ENCODE assay signal across 23 mouse cellular contexts in genomic region chr2:143585341-143585740, GRCm38 (mm10). TPM values are rescaled to one million over a fixed set of nuclear protein-coding genes. Genes with fewer than 3 reads are reported as not detected.
A peak's percentile ranks its signal among the peaks of the same experiment; 100 is the strongest.
DNase-seq lines count a peak whose midpoint lies in the region; ATAC-seq lines count a peak whose summit lies in the region.
"Had no signal": no experiment of that assay in that cellular context is flagged by ENCODE, and none has a peak within 500 bp of the region (broad histone marks: within the 10 kb centered on the region; RNA-seq: fewer than 3 reads in every experiment).

No protein-coding gene starts in this region.

- peak; percentile 5 for DNase-seq in gastrocnemius, postnatal 10 days
- DNase-seq in gastrocnemius, adult 8-10 months (ENCODE audit: low spot score in 2 of 2): no peak
- DNase-seq in neural tube, embryonic 10.5 days (ENCODE audit: extremely low spot score, low spot score): no peak
- no peak for DNase-seq in cerebellum, adult 8-10 months
- DNase-seq in layer of hippocampus, adult 18-20 months (ENCODE audit: low spot score in 2 of 2): no peak
- DNase-seq: adrenal gland, adult 2 months; adrenal gland, adult 8-10 months; adrenal gland, postnatal 10 days; adrenal gland, postnatal 14 days; adrenal gland, postnatal 25 days; adrenal gland, postnatal 36 days; B cell, adult 2 months; cerebellum, adult 11 months; cerebellum, adult 11-12 months had no signal

- H3K4me2 ChIP-seq in neural tube, embryonic 13.5 days: no peak overlapping the region
- H3K4me2 ChIP-seq in neural tube, embryonic 14.5 days (ENCODE audit: low read depth, low read length): no peak overlapping the region
- no peak overlapping the region for H3K4me2 ChIP-seq in neural tube, embryonic 15.5 days

- no peaks in the 10 kb centered on the region for H3K36me3 ChIP-seq in neural tube, embryonic 13.5 days
- no peaks in the 10 kb centered on the region for H3K36me3 ChIP-seq in neural tube, embryonic 14.5 days (ENCODE audit: control insufficient read depth, insufficient read depth, low read length)
- no peaks in the 10 kb centered on the region for H3K36me3 ChIP-seq in neural tube, embryonic 15.5 days
- H3K36me3 ChIP-seq: G1E had no signal

- ATAC-seq in neural tube, embryonic 13.5 days (ENCODE audit: low read depth): peak; percentile 27; the same call in 1 of the 2 replicates
- peak; percentile 70; the same call in 1 of the 2 replicates for ATAC-seq in neural tube, embryonic 14.5 days (ENCODE audit: low read depth)
- ATAC-seq in neural tube, embryonic 15.5 days (ENCODE audit: low FRiP score): peak; percentile 56
- ATAC-seq: activated CD4-positive, CD25-positive, alpha-beta regulatory T cell, adult 4 months; CD4-positive, CD25-positive, alpha-beta regulatory T cell, adult 4 months; Patski had no signal

- H3K4me3 ChIP-seq in neural tube, embryonic 13.5 days: no peak overlapping the region
- no peak overlapping the region for H3K4me3 ChIP-seq in neural tube, embryonic 14.5 days (ENCODE audit: low read depth, low read length)
- H3K4me3 ChIP-seq in neural tube, embryonic 15.5 days (replicated peaks): no peak overlapping the region

- H3K4me1 ChIP-seq in neural tube, embryonic 13.5 days (replicated peaks): no peaks in the 10 kb centered on the region
- H3K4me1 ChIP-seq in neural tube, embryonic 14.5 days (ENCODE audit: control insufficient read depth, insufficient read depth, low read length): no peaks in the 10 kb centered on the region
- H3K4me1 ChIP-seq in neural tube, embryonic 15.5 days: 0 out of 2 replicates have a peak, but pooled peaks cover 5% of the 10 kb centered on the region

- H3K9ac ChIP-seq in neural tube, embryonic 13.5 days: no peak overlapping the region
- no peak overlapping the region for H3K9ac ChIP-seq in neural tube, embryonic 14.5 days (replicated peaks; ENCODE audit: low read depth, low read length)
- no peak overlapping the region for H3K9ac ChIP-seq in neural tube, embryonic 15.5 days (replicated peaks)

- H3K27me3 ChIP-seq in neural tube, embryonic 13.5 days: no peaks in the 10 kb centered on the region
- H3K27me3 ChIP-seq in neural tube, embryonic 14.5 days (ENCODE audit: control insufficient read depth, insufficient read depth, low read length): no peaks in the 10 kb centered on the region
- no peaks in the 10 kb centered on the region for H3K27me3 ChIP-seq in neural tube, embryonic 15.5 days (replicated peaks)
- H3K27me3 ChIP-seq: Patski had no signal

- peak overlapping the region; percentile 46 for H3K27ac ChIP-seq in neural tube, embryonic 13.5 days (replicated peaks)
- H3K27ac ChIP-seq in neural tube, embryonic 14.5 days (ENCODE audit: low read depth, low read length): no peak overlapping the region
- no peak overlapping the region for H3K27ac ChIP-seq in neural tube, embryonic 15.5 days (replicated peaks)

- H3K9me3 ChIP-seq in neural tube, embryonic 13.5 days: no peaks in the 10 kb centered on the region
- no peaks in the 10 kb centered on the region for H3K9me3 ChIP-seq in neural tube, embryonic 14.5 days (ENCODE audit: control insufficient read depth, low read length)
- no peaks in the 10 kb centered on the region for H3K9me3 ChIP-seq in neural tube, embryonic 15.5 days (replicated peaks)

- WGBS in neural tube, embryonic 13.5 days: 59% methylated on average over 6 of the region's 6 CpGs
- 52% methylated on average over 6 of the region's 6 CpGs for WGBS in neural tube, embryonic 14.5 days
- WGBS in neural tube, embryonic 15.5 days: 42% methylated on average over 6 of the region's 6 CpGs

RNA-seq across cellular contexts. Expression of gene Pcsk2, which starts 39.4 kb away (rescaled TPM):
- 1 to 10 TPM in 1 of 2 experiments, under 1 TPM in 1; 0.82 to 1.0 TPM for total RNA-seq in gastrocnemius, postnatal 10 days (2021)
- under 1 TPM in 2 of 4 experiments, not detected in 2; 0.05 to 0.07 TPM for total RNA-seq in gastrocnemius, adult 8-10 months (2022)
- 19.5 and 22.6 TPM in 2 replicates for polyA plus RNA-seq in neural tube, embryonic 13.5 days (2015; fragmentation: Nextera tagmentation; extraction: Ambion mirVana)
- 36.8 and 37.4 TPM in 2 replicates for polyA plus RNA-seq in neural tube, embryonic 14.5 days (2014; fragmentation: Nextera tagmentation; extraction: Ambion mirVana)
- 24.4 and 28.2 TPM in 2 replicates for polyA plus RNA-seq in neural tube, embryonic 15.5 days (2015; fragmentation: Nextera tagmentation; extraction: Ambion mirVana)
- 100 to 1,000 TPM; 163 to 169 TPM for total RNA-seq in layer of hippocampus, adult 18-20 months (2021)
- total RNA-seq: CH12.LX, MEL had no signal
- polyA plus RNA-seq: activated CD4-positive, CD25-positive, alpha-beta regulatory T cell, adult 4 months; G1E; Patski had no signal

Comparison
In these comparisons a context has a peak if more than half of its experiments do, and no peak if none do; other contexts are left out.
1. RNA of gene Pcsk2, which starts 39.4 kb away (total RNA-seq): 163 to 169 TPM in layer of hippocampus, adult 18-20 months; 0.82 to 1.0 TPM in gastrocnemius, postnatal 10 days and 0.05 to 0.07 TPM in gastrocnemius, adult 8-10 months; every median in the first group is over 10 times any median in the second.
2. Peak in every context shown above with its lines, with median percentiles within 50 percentile points of each other: ATAC-seq.